Mouse (Mus musculus) thymus, postnatal 0 days (tissue): Measurements from ENCODE around the gene Usp4. TPM values are rescaled to one million over a fixed set of nuclear protein-coding genes. Genes with fewer than 3 reads are reported as not detected.

Experiments
- DNase-seq: peaks from one replicate; pipeline ENCODE4 v3.0.0-alpha.2; 2015; ENCODE audit warnings: low spot score
- polyA plus RNA-seq: library from polyadenylated mRNA; unstranded; fragments of >200 nt; fragmentation: Nextera tagmentation; extraction: Ambion mirVana; gene quantifications from 2 replicates; pipeline ENCODE4 v1.2.1, GENCODE M21; 2015

Gene Usp4
- polyA plus RNA-seq, 1 experiment from 2014 or later, result 93.1 TPM

DNA sequence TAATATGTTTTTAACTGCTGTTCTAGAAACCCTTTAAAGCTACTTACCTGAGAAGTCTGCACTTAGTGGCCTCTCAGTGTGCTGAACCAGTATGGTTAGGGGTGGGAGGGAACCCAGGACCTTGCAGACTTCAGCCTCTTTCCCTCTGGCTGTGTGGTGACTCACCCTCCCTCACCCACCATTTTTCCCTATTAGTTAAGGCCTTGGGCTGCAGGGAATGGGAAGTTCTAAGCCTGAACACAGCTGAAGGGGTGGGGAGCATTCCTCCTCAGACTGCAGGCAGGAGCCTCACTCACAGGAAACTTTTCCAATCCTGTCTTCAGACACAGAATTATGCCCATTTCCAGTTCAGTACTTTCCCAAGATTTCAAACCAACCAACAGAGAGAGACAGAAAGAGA lies 5.9 kb upstream of the Usp4 start:
- DNase-seq, result no peak

DNA sequence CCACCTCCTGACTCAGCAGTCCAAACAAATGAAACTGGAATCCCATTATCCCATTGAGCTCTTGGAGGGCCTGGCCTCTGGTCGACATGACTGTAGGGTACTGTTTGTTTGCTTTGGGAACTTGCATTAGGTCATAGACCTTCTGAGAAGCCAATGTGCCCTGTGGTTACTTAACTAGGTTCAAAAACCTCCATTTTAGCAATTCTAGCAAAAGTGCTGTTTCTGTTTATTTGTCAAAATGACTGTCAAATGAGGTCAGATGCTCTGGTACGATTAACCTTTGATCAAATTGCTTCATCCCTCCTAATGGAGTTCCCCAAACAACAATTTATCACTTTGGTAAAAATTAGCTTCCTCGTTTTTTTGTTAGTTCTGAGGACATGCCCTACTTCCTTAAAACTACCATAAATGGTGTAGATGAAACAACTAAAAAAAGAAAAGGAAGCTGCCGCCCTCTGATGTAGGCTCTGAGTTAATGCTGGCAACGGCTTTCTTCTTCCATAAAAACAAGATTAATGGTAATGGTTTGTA lies 5.3 kb upstream of the Usp4 start:
- peak; percentile 38 for DNase-seq

GRCm38 (mm10) chr9:108343331-108343730 lies 4.3 kb upstream of the Usp4 start:
- DNase-seq, result no peak

- no peak for DNase-seq
Observed at GRCm38 (mm10) chr9:108343835-108344234, 3.8 kb upstream of the Usp4 start.

- DNase-seq, result no peak
Observed at GRCm38 (mm10) chr9:108344471-108344870, 3.2 kb upstream of the Usp4 start.

DNA sequence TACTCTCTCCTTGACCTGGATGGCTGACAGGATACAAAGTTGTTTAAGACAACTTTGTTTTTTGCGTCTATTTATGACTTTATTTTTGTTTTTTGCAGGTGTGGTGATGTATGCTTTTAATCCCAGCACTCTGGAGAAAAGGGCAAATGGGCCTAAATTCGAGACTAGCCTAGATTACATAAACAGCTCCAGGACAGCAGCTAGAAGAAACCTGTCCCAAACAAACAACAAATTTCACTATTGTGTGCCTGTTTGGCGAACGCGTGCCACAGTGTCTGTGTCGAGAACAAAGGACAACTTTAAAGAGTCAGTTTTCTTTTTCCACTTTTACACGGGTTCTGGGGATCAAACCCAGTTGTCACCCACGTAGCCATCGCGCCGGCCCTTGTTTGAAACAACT lies 629 bp upstream of the Usp4 start:
- DNase-seq, result no peak

- DNase-seq, result peak; percentile 8
Observed at GRCm38 (mm10) chr9:108348290-108348680, 632 bp downstream of the Usp4 start.

DNA sequence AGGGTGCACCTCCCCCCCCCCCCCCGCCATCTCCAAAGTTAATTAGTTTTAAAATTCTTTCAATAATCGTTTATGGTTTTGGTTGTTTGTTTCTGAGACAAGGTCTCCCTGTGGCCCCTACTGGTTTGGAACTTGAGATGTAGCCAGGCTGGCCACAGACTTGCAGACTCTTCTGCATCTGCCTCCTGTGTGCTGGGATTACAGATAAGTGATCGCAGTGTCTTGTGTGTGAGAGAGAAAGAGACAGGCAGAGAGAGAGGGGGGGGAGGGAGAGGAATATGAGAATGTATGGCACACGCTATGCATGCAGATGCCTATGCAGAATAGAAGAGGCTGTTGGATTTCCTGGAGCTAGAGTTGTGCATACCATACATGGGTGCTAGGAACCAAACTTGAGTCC lies 2.1 kb downstream of the Usp4 start:
- no peak for DNase-seq

DNA sequence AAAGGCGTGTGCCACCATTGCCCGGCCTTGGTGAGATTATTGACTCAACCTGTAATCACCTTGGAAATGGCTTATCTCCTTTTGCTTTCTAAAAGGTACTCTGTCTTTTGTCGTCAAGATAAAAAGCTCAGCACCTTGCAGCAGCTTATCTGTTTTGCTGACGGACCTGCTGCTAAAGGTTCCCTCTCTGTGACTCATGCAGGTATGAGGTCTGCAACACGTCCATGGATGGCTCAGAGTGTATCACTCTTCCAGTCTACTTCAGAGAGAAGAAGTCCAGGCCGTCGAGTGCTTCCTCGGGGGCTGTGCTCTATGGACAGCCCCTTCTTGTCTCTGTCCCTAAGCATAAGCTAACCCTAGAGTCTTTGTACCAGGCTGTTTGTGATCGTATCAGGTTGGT lies 30.6 kb downstream of the Usp4 start:
- no peak for DNase-seq

DNA sequence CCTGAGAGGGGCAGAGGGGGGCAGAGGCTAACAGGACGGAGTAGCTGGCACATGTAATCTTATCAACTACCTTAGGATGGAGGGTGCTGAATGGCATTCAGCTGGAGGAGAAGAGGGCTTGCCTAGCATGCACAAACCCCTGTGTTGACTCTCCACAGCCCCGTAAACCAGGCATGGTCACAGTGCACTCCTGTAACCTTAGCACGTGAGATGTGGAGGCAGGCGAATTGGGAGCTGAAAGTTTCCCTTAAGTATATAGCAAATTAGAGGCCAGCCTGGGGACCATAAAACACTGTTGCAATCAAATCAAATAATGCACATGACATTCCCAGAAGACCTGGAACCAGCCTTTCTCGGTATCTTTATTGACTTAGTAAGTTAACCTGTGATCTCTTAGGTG lies 31.1 kb downstream of the Usp4 start:
- no peak for DNase-seq

GRCm38 (mm10) chr9:108379294-108379693 lies 31.6 kb downstream of the Usp4 start:
- DNase-seq, result no peak

GRCm38 (mm10) chr9:108381382-108381781 lies 33.7 kb downstream of the Usp4 start:
- DNase-seq, result no peak

DNA sequence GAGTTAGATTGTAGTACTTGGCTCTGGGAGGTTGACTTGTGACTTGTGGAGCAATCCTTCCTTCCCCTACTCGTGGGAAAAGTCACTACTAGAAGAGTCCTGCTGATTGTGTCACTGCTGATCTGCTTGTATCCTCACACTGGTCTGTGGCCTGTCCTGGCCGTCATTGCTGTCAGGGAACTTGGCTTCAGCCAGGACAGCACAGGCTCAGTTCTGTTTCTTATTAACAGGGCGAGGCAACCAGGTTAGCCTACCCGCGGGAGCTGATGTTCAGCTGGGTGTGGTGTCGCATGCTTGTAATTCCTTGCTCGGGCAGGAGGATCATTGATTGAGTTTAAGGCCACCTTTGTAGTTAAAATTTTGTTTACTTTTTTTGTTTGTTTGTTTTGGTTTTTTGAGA lies 37.4 kb downstream of the Usp4 start:
- no peak for DNase-seq

GRCm38 (mm10) chr9:108386816-108387215 lies 39.2 kb downstream of the Usp4 start:
- no peak for DNase-seq

GRCm38 (mm10) chr9:108388601-108389000 lies 40.9 kb downstream of the Usp4 start:
- DNase-seq, result no peak

DNA sequence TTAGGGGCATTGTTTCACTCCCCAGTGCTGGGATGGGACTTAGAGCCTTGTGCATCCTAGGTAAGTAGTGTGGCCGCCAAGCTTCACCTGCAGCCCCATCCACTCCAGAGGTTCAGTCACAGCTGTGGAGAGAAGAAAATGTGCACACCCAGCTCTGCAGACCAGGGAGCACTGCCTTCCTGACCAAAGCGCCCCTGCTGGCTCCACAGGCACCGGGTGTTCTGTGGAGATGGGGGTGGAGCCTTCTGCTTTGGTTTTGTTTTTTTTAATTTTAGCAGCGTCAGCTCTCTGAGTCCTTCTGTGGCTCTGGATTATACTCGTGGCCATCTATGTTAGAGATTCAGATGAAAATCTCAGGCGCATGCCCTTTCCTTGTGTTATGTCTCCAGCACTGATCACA lies 41.6 kb downstream of the Usp4 start:
- DNase-seq, result no peak

GRCm38 (mm10) chr9:108392676-108393075 lies 45.0 kb downstream of the Usp4 start, which contains the start of gene 1700102P08Rik:
1700102P08Rik (plus strand) TSS chr9:108392805.
- no peak for DNase-seq

DNA sequence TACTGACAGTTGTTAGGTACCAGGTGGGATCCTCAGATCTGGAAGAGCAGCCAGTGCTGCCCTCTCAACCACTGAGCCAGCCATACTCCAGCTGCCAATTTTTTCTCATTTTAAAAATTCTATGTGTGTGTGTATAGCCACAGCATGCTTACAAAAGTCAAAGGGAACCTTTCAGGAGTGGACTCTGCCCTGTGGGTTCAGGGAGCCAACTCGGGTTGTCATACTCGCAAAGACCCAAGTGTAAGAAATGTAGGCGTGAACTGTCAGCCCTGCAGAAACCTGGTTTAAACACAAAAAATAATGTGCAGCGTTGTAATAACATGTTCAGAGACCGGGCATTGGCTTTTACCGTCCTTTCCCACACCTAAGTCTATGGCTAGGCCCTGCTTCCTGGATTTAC lies 46.5 kb downstream of the Usp4 start:
- no peak for DNase-seq

DNA sequence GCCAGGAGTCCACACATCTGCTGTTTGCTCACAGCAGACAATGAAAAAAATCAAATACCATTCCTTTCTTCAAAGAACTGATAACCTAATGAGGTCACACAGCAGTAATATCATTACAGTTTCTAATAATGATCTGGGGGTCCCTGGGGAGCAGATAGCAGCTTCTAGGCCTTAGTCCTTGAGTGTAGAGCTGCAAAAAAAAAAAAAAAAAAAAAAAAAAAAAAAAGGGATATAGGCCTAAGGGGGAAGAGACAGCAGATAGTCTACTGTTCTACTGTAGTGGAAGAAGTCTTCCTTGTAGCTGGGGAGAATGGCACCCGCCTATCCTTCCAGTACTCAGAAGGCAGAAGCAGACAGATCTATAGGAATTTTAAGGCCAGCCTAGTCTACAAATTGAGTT lies 47.8 kb downstream of the Usp4 start:
- DNase-seq, result no peak

DNA sequence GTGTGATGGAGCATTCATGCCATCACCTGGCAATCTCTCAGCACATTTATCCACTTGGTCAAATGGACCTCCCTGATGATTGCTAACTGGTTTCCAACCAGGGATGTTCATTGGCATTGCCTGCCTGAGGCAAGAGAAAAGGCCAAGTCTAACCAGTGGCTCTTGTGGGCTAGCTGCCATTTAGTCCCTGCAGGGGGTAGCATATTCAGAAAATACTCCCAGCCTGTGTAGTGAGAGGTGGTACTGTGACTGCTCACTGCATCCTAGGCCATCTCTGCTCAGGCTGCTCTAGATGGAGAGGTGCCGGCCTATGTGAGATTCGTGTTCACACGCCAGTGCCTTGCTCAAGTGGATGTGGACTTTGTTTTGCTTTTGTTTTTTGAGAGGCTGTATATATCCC lies 50.7 kb downstream of the Usp4 start:
- DNase-seq, result no peak

DNA sequence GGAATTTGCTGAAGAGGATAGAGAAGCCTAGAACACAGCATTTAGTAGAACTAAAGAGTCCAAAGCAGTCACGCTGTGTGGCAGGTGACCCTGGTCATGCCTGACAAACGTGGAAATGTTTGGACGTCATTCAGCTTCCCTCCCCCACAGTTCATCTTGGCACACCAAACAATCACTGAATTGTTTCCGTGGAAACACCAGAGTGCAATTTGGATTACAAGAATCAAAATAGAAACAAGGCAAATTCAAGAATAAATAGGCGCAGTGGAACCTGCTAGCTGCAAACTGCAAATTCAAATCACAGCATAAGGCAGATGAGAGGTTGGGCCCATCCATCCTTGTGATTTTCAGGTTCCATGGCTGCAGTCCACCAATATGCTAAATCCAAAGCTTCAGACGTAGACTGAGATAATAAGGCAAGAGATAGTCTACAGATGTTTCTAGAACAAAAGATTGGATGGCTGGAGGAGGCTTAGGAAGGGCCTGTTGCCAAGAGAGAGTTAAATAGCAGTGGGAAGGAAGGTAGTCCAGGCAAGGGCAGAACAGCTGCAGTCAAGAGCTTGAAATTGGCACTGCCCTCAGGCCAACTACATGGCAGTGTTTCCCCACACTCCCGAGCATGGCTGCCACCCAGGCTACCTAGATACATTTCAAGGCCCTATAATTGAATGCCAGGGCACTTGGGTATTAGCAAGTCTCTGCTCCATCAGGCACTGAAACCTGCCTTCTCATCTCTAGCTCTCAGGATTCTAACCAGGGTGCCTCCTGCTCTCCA lies 53.7 kb downstream of the Usp4 start:
- DNase-seq, result no peak

DNA sequence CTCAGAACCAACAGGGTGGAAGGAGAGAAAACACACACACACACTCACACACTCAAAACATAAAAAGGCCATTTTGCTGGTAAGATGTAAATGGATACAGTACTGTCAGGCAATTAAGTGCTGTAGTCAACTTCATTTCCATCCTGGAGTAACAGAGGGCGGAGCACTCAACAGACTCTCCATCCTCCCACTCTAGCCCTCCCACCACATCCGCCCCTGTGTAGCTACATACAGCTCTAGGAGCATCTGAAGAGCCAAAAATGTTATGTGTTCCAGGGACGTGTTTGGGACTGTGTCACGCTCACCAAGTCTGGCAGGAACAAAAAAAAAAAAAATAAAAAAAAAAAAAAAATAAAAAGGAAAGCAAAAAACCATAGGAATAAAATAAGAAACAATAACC lies 55.4 kb downstream of the Usp4 start:
- no peak for DNase-seq

GRCm38 (mm10) chr9:108404451-108404850 lies 56.8 kb downstream of the Usp4 start:
- no peak for DNase-seq
